Mouse (Mus musculus): ENCODE measurements around the gene Oaf.
A peak's percentile ranks its signal among the peaks of the same experiment; 100 is the strongest.

The Oaf gene

DNA sequence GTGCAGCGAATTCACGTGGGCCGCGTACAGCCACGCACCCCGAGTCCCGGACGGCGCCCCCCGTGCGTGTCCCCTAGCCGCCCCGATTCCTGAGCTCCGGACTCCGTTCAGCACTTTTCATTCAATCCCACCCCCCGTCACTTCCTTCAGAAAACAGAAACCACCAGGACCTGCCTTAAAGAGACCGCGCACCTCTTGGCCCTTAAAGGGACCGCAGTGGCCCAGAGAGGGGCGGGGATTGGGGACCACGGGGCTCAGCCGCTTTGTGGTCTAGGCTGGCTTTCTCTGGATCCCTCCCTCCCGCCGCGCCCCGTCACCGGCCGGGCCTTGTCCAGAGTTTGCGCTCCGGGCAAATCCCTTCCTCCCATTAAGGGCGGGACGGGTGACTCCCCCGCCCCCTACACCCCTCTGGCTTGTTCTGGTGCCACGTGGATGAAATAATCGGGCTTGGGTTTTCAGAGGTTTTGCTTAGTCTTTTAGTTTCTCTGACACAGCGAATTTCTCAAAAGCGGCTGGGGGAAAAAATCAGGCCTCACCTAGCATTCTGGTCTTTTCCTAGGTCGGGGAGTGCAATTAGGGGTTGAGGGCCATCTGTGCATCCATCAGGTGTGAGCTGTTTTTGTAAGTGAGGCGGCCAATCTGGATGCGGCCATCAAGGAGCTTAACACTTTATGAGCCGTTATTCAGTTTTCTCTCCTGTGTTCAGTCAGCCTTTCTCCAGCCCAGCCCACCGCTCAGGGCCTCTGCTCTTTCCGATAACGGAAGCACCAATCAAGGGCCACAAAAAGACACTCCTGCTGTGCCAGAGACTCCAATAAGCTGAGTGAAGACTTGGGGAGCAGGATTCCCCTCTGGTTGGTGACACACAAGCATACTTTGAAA lies at the start of gene Oaf:
Oaf (minus strand) TSS at position 200 of the 882 bp plus-strand sequence.
- DNase-seq (ENCODE audit: extremely low read depth, insufficient read length, low spot score) = peak; percentile 96

DNA sequence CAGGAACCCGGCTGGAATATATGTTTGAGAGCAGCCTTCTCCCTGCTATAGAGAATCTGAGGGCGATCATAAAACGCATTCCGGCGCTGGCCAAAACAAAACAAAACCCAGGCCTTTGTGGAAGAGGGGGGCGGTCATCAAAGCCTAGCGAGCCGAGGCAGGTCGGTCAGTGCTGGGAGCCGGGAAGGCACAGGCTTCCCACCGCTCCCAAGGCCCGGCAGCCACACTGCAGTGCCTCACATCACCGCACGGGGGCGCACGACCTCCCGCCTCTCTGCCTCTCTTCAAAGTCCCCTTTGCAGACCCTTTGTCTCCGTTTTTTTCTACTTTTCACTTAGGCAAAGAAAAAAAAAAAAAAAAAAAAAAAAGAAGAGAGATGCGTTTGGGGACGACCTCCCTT lies 47.2 kb upstream of the Oaf start:
- peak; percentile 52 for DNase-seq (ENCODE audit: extremely low read depth, insufficient read length, low spot score)

DNA sequence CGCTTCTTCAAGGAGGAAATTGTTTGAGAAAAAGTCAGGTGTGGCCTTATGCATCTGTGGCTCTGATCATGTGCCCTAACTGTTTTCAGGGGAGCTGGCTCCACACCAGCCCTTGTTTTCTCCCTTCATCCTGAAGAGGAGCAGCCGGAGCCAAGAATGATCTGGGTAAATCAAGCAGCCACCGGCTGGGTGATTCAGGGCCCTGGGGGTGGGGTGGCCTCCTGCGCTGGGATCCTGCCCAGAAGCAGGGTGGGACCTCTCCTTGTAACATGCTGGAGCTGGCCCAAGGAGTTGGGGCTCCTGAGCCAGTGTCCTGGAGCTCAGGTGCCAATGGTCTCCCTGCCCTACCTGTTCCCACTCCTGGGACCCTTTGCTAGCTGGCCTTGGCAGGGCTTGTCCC lies 45.6 kb upstream of the Oaf start:
- peak; percentile 58 for DNase-seq (ENCODE audit: extremely low read depth, insufficient read length, low spot score)

DNA sequence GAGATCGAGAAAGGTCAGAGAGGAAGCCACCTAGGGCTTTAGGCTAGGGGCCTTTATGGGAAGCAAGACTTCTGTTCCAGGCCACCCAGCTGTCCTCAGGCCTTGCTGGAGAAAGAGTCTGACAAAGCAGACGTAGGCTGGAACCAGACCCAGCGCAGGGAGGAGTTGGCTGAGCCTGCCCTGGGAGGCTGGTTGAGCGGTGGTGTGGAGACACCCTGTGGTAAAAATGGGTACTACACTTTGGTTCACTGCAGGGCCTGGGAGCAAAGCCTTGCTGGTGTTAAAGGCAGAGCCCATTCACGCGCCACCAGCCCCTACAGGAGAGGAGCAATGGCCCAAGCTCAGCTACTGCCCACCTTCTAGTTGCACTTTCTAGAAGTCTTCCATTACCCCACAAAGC lies 44.6 kb upstream of the Oaf start:
- peak; percentile 62 for DNase-seq (ENCODE audit: extremely low read depth, insufficient read length, low spot score)

DNA sequence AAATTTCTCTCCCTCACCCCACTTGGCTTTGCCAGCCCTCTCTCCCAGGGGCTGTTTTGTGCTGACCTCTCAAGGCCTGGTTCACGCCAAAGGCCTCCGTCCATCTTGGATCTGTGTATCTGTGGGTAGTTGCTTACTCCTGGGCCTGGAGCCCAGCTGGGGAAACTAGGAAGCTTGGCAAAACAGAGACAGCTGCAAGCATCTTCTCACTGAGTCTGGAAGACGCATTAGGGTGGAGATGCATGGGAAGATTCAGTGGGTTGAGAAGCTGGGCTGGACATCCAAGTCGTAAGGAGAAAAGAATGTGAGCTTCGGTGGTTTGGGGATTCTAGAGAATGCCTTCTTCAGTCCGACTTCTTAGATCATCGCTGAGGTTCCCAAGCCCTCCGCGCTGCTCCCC lies 34.0 kb upstream of the Oaf start:
- DNase-seq (ENCODE audit: extremely low read depth, insufficient read length, low spot score) = no peak

DNA sequence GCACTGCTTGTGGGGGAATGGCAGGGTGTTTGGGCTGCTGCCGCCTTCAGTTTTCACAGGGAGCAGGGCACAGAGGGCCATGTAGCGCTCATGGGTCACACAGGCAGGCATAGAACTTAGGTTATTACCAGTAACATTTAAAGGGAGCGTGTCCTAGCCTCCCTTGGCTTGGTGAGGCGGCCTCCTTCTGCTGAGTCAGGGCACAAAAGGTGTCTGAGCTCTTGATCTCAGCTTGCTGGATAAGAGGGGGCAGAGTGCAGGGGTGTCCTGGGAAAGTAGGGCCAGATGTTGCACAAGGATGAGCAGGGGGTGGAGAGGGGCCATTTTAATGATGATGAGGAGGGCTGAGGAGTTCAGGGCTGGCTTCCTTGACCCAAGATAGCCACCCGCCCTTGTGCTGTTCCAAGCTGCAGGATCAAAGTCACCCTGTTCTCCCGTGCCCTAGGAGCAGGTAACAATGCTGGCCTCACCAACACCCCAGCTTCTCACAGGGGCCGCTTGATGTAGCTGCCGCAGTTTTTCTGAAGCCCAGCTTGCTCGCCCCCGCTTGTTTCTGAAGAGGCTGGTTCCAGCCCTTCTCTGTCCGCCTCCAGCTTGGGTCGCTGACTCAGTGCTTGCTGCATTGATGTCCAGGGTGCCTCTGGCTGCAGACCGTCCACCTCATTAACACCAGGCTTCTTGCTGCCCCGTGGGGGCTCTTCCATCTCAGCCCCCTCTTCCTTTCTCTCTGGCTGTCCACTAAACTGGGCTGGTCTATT lies 32.2 kb upstream of the Oaf start:
- DNase-seq (ENCODE audit: extremely low read depth, insufficient read length, low spot score) = no peak

DNA sequence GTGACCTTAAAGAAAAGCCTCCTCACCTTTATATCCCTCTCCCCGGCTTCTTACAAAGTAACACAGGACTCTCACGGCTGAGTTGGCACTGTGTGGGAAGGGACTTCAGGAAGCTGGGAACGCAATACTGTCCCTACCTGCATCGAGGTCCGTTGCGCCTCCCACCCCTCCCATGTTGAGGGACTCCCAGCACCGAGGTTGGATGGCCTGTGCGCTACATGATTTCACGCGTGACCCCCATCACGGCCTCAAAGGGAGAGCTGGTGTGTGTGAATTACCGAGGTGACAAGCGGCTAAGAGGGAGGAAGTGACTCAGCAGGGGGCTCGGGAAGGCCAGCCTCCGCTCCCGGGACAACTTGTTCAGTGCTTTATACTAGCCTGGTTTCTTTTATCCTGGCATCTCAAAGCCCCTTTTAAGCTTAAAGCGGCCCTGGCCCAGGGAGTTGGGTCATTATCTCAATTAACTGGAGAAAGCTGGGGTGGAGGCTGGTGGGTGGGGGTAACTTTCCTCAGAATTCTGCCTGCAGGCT lies 31.1 kb upstream of the Oaf start:
- no peak for DNase-seq (ENCODE audit: extremely low read depth, insufficient read length, low spot score)

DNA sequence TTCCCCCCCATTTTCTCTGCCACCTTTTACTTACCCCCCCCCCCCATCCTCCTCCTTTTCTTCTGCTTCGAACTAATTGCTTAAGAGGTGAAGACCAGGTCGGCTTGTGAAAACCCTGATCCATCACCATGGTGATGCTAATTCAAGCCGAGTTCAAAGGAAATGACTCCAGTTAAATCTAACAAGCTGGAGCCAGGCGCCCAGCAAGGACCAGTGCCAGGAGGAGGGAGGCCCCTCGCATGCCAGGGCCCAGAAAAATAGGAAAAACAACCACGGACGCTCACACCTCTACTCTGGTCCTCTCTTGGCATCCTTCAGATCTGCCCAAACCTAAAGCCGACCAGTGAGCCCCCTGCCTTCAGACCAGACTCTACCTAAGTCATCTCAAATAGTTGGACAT lies 29.5 kb upstream of the Oaf start:
- no peak for DNase-seq (ENCODE audit: extremely low read depth, insufficient read length, low spot score)

DNA sequence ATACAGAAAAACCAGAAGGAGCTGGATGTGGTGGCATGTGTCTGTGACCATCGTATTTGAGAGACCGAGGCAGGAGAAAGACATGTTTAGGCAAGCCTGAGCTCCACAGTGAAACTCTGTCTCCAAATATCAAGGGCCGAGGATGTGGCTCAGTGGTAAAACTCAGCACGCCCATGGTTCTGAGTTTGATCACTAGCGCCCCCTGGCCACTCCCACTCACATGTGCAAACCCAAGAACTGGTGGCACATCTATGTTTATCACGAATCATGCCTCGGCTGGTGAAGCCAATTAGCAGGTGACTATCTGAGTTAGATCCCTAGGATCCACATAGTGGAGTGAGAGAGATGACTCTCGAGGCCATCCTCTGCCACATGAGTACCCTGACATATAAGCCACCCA lies 27.6 kb upstream of the Oaf start:
- DNase-seq (ENCODE audit: extremely low read depth, insufficient read length, low spot score) = no peak

DNA sequence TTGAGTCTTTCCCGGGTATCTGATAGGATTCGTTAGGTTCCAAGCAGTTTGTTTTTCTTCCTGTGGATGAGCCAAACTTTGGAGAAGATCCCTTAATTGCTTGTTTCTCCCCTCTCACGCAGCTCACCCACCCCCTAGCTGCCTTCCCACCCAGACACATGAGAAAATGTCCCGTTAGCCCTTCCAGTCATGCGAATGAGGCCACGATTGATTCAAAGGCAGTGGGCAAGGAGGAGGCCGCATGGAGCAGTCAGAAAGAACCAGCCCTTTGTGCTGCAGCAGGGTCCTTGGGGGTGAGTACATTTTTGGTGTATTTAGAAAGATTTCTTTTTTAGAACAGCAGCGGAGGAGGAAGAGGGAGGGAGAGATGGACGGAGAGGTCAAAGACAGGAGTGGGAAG lies 25.5 kb upstream of the Oaf start:
- no peak for DNase-seq (ENCODE audit: extremely low read depth, insufficient read length, low spot score)

DNA sequence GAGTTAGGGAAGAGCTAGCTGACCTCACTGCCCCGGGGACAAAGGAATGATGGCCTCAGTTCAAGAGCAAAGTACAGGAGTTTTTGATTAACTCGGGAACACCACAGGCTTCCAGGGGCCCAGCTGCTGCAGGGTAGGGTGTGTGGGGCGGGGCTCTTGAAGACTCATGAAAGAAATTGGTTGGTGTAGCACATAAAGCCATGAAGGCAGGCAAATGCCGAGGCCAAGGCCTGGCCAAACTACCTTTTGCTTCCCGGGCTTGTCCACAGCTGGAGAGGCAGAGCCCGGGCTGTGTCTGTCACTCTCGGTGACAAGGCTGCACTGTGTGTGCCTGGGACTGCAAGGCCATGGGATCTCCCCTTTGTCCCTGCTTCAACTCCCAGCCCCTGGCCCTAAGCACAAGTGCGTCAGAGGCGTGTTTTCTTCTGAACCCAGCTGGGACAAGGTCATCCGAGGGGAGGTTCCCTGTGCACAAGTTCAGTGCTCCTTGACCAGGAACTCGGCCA lies 24.3 kb upstream of the Oaf start:
- DNase-seq (ENCODE audit: extremely low read depth, insufficient read length, low spot score) = no peak

DNA sequence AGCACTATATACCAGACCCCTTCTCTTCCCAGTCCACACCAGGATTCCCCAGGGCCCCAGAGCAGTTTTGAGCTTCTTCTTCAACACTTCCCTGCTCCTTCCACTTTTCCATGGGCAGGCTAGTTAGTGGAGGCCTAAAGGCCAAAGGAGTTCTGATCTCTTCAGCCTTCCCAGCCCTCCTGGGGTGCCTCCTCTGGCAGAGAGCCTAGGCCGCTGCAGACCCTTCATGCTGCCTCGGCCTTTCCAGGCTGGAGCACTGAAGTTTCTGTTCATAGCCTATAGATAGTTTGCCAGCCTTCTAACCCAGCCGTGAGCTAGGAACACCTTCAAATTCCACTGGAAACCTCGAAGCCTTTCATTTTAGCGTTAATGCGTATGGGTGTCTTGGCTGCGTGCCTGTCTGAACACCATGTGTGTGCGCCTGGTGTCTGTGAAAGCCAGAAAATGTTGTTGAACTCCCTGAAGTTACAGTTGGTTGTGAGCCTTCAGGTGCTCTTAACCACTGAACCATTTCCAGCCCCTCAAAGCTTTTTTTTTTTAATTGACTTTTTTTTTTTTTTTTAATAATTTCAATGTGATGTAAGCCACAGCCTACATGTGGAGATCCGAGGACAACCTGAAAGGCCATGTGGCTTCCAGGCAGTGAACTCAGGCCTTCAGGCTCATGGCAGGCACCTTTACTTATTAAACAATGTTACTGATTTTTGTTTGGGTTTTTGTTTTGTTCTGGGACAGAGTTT lies 23.3 kb upstream of the Oaf start:
- no peak for DNase-seq (ENCODE audit: extremely low read depth, insufficient read length, low spot score)

DNA sequence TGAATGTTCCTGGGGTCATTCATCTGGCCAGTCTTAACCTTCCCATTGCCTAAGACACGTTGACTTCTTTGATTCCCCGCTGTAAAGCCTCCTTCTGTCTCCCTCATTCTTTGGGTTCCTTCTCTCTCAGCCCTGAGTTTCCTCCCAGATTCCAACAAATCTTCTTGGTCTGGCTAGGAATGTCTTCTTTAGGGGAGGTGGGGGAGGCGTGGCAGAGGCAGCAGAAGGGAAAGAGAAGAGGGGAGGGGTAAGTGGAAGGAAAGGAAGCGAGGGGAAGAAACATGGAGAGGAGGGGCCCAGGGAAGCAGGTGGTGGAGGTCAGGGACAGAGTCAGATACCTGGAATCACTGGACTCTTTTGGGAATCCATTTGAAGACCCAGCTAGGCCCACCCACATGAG lies 22.7 kb upstream of the Oaf start:
- no peak for DNase-seq (ENCODE audit: extremely low read depth, insufficient read length, low spot score)

DNA sequence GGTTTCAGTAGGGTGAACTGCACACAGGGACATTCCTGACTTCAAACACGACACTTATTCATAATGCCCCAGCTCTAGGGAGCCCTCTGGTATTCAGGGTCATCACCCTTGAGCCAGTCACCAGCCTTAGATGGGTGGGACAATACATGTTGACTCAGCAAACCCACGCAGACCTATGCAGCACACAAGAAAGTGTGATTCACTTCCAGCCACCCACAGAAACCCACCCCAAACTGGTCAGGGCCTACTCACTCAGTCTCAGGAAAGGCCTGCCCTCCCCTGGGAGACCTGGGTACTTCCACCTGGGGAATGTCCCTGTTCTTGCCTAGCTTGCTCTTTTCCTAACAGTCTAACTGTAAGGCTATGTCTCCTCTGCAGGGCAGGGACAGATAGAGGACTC lies 22.2 kb upstream of the Oaf start:
- peak; percentile 77 for DNase-seq (ENCODE audit: extremely low read depth, insufficient read length, low spot score)

DNA sequence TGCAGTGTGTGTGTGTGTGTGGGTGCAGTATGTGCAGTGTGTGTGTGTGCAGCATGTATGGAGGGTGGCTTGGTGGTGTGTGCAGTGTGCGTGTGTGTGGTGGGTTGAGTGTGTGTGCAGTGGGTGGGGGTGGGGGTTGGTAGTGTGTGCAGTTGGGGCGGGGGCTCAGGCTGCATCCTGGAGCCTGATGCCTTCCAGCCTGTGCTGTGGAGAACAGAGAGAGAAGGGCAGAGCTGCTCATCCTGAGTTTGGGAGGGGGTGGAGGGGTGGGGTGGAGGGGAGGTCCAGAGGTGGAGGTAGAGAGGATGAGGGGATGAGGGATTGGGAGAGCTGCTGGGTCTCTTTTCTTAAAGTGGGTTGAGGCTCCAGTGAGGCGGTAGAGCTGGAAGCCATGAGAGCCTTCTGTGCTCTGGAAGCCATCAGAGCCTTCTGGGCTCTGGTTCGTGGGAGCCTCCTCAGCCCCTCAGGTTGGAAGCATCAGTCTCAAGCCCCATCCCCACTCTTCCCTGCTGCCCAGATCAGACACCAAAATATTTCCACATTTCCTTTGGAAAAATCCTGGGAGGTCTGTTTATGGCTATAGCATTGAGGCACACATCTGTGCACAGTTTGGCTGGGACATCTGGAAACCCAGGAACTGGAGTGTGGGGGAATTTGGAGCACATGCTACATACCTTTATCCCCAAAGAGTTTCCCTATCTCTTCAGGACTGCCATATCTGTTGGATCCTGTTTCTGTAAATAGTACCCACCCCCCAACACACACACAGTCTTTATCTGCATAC lies 21.6 kb upstream of the Oaf start:
- no peak for DNase-seq (ENCODE audit: extremely low read depth, insufficient read length, low spot score)

DNA sequence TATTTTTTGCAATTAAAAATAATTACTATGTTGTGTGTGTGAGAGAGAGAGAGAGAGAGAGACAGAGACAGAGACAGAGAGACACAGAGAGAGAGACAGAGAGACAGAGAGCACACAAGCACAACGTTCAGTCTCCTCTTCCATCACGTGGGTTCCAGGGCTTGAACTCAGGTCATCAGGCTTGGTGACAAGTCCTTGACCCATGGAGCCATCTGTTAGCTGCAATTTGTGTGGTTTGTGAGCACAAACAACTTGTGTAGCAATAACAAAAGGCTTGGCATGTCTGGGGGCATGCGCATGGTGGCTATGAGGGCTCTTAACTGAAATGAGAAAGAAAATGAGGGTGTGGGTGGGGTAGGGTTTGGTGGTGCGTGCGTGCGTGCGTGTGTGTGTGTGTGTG lies 20.9 kb upstream of the Oaf start:
- no peak for DNase-seq (ENCODE audit: extremely low read depth, insufficient read length, low spot score)

DNA sequence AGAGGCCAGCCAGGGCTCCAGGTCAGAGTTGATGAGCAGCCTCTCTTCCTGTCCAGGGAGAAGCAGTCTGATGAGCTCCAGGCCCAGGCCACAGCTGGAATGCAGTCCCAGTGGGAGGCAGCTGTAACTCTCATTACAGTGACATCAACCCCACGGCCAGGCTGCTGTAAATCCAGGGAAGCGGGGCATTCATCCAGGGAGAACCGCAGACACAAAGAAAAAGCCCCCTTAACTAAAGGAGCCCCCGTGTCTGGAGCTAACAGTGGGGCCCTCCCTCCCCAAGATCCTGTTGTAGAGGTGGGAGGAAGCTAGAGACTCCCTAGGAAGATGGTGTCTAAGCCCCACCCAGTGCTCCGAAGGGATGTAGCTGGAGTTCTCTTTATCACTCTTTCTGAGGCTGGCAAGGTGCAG lies 13.6 kb upstream of the Oaf start:
- no peak for DNase-seq (ENCODE audit: extremely low read depth, insufficient read length, low spot score)

DNA sequence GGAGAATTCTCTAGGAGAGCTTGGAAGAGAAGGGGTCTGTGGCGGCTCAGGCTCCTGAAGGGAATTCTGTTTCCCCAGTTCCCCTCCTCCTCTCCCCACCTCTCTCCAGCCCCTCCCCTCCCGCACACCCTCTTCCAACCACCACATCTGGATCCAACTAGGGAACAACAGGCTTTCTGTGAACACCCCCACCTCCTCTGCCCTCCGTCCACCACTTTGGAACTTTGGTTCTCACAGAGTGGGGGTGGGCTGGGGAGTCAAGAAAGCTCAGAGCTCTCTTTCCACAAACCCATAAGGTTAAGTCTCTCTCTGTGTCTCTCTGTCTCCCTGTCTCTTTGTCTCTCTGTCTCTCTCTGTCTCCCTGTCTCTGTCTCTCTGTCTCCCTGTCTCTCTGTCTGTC lies 13.1 kb upstream of the Oaf start:
- no peak for DNase-seq (ENCODE audit: extremely low read depth, insufficient read length, low spot score)

DNA sequence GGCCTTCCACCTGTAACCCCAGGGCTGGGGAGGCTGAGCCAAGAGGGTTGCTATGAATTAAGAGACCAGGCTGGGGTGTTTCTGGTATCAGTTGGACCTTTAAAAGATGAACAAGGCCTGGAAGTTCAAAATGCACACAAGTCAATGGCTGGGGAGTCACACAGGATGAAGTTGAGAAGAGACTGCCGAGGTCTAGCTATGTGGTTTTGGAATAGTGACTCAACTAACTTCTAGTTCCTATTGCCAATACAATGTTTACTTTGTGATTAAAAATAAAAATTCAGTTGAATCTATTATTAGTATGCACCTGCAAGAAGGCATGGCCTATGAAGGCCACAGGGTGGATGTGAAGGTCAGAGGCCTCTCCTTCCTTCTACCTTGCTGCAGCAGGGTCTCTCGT lies 12.1 kb upstream of the Oaf start:
- DNase-seq (ENCODE audit: extremely low read depth, insufficient read length, low spot score) = no peak

DNA sequence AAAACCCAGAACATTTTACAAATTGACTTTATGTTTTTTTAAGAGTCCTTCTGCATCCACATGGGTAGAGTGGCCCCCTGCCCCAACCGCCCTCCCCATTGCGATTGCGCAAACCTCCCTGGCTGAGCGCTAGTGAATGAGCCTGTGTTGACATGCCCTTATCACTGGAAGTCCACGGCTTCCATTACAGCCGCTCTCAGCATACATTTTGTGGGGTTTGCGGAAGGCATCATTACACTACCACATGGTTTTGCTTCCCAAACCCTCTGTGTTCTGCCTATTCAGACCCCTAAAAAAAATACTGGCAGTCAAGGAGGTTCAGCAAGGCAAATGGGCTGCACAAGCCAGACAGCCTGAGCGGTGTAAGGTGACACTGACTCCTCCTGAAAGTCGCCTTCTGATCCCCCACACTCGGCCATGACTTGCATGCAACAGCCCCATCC lies 7.0 kb upstream of the Oaf start:
- no peak for DNase-seq (ENCODE audit: extremely low read depth, insufficient read length, low spot score)
